Mouse (Mus musculus) right cerebral cortex, adult 2 months (tissue): ENCODE results near the gene Rad50.

Source experiments
- DNase-seq, 2 experiments: peaks; one replicate each; pipeline ENCODE4 v3.0.0; 2021 to 2022; ENCODE audit warnings: low spot score in 2 of 2

Rad50 gene

DNA sequence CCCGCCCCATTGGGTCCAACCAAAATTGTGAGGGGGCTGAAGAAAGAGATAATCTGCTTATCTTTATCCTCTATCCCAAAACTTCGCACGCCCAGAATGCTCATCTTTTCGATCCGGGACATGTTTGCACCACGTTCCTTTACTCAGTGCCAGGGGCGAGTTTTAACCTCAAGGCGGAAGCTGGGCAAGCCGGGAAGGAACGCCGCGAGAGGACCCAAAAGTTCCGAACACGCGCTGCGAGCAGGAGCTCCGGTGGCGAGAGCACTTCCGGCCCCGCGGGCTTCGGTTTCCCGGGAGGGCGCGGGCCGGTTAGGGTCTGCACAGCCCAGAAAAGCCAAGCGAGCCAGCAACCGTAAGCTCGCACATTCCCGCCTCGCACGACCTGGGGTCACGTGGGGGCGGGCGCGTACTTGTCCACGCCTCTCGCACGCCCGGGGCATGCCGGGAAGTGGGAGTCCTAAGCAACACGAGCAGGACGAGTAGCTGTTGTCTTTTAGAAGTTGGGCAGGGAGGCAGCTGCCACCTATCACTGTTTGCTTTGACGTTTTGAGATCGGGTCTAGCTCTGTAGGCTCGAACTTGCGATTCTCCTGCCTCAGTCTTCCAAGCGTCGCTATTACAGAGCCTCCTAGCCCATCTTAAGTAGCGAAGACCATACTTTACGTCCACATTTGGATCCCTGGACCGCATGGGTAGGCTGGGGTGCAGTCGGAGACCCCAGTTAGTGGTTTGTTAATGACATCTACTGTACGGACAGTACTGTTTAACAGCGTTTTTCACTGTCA is at the start of gene Rad50:
Rad50 (minus strand) TSS at position 386 of the 784 bp plus-strand sequence.
- DNase-seq, result peak; percentile 90 to 94

GRCm38 (mm10) chr11:53755011-53755595 is 48.0 kb upstream of the Rad50 start:
- no peak for DNase-seq

DNA sequence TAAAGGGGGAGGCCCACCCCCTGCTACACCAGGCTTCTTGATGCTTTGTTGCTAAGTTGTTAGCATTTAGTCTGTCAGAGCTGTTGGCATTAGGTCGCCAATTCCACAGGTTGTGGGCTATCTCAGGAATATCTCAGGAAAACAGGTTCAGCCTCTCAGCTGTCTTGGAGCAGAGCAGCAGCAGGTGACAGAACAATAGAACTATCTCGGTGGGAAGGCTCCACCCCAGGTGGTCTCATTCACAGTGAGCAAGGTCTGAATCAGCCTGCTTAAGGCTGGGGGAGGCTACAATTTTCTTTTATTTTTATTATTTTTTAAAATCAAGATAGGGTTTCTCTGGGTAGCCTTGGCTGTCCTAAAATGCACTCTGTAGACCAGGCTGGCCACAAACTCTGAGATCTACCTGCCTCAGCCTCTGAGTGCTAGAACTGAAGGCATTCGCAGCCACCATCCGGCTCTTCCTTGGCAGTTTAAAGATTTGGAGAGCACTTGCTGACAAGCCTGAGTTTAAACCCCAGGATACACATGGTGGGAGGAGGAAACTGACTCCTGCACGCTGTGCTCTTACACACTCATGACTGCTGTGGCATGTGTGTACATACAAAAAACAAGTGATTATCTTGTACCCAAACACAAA is 42.7 kb upstream of the Rad50 start:
- no peak for DNase-seq

- no peak for DNase-seq
Observed at GRCm38 (mm10) chr11:53749306-53749705, 42.2 kb upstream of the Rad50 start.

DNA sequence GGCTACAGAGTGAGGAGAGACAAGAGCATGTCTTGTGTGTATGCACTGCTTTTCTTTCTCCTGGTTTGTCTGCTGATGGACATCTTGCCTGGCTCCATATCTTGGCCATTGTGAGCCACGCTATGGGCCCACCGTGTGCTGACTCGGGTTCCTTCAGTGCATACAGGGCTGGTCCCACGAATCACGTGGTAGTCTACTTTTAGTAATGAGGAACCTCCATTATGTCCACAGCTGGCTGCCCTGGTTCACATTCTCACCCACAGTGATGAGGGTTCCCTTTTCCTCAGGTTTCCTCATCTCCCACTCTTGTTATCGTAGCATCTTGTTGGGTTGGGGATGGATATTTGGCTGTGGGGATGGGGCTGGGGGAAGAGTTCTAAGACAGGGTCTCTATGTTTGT is 41.5 kb upstream of the Rad50 start:
- DNase-seq, result no peak

GRCm38 (mm10) chr11:53747985-53748384 is 40.9 kb upstream of the Rad50 start:
- DNase-seq, result no peak

- no peak for DNase-seq
Observed at GRCm38 (mm10) chr11:53745260-53745659, 38.1 kb upstream of the Rad50 start.

- no peak for DNase-seq
Observed at GRCm38 (mm10) chr11:53742353-53742752, 35.2 kb upstream of the Rad50 start.

GRCm38 (mm10) chr11:53737573-53737946 is 30.4 kb upstream of the Rad50 start:
- peak; percentile 59 to 69 for DNase-seq

DNA sequence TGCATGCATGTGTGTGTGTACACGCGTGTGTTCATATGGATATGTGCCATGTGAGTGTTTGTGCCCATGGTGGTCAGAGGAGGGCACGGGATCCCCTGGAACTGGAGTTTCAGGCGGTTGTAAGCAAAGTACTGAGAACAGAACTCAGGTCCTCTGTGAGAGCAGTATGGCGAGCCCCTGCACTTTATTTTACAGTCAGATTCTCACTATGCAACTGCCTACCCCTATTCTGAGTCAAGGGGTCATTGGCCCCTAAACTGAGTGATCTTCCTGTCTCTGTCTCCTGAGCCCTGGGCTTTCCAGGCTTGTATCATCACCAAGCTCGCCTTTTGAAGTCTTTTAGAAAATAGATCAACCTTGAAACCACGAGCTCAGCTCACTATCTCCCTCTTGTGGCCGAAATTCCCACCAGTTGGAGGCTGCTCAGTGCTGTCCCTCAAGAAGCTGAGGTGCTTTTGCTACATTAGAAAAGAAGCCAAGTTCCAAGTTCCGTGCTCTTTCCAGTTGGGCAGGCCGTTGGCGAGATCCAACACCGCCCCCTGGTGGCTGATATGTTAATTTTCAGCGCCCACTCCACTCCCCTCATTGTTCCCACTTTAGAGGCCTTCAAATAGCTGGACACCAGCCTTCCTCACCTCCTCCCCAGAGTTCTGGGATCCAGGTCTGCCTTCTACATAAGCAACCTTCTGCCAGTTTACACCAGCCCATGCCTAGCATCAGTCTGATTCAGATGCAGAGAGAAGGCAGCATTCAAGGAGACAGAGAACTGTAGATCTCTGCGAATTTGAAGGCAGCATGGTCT is 29.9 kb upstream of the Rad50 start:
- peak; percentile 71 to 73 for DNase-seq

GRCm38 (mm10) chr11:53735682-53736245 is 28.6 kb upstream of the Rad50 start:
- peak; percentile 58 to 63 for DNase-seq

DNA sequence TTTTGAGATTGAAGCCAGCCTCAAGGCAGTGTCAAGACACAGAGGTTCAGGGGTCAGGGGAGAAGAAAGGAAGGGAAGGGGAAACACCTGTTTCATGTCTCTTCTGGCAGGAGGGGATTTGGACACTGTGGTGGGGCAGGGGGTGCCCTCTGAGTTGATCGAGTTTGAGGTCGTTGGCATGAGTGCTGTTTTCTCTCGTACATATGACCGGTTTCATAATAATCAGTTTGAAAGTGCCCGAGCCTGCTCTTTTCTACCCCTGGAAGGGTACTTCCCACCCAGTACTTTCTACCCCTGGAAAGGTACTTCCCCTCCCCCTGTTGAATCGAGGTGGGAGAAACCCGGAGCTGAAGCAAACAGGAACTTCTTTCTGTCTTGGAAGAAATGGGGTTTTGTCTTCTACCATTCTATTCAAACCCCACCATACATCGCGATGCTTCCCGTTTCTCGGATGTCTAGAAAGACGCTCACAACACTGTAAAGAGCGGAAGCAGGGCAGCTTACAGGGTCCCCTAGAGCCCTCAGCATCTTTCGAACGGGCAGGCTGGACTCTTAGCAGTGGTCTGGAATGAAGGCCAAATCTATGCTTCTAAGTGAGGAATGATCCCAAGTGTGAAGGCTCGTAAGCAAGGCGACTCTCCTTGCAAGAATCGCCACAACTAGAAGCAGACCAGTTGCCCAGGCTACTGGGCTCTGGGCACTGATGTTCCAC is 28.0 kb upstream of the Rad50 start:
- no peak for DNase-seq

GRCm38 (mm10) chr11:53734431-53734830 is 27.3 kb upstream of the Rad50 start:
- no peak for DNase-seq

GRCm38 (mm10) chr11:53733824-53734223 is 26.7 kb upstream of the Rad50 start:
- DNase-seq, result no peak

GRCm38 (mm10) chr11:53732244-53732643 is 25.1 kb upstream of the Rad50 start:
- DNase-seq, result no peak

GRCm38 (mm10) chr11:53731457-53731856 is 24.3 kb upstream of the Rad50 start:
- no peak for DNase-seq

DNA sequence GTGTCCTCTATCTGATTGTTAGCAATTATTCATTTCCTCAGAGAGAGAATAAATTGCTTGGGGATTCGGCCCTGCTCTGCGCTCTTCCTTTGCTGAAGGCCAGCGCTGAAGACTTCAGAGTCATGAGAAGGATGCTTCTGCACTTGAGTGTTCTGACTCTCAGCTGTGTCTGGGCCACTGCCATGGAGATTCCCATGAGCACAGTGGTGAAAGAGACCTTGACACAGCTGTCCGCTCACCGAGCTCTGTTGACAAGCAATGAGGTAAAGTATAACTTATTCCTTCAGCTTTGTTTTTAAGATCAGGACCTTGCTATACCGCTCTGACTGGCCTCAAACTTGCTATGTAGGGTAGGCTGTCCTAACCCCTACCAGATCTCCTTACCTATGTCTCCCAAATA is 13.6 kb upstream of the Rad50 start, which contains the start of gene Il5:
Il5 (plus strand) TSS at position 80 of the 400 bp plus-strand sequence.
- no peak for DNase-seq

DNA sequence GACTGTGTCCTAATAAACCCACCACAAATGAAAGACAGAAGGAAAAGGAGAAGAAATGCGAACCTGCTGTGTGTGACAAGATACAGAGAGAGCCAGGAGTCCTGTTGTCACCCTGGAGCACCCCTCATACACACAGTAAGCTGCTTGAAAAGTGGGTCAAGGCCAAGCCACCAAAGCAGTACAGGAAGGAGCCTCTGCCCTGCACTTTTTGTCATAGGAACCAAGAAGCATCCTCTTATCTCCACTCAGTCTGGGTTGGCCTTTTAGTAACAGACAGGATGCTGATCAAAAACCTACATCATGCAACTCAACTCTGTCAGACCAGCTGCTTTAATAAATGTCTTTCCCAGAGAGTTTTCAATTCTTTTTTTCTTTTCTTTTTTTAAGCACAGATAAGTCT is 12.6 kb upstream of the Rad50 start:
- DNase-seq, result no peak

DNA sequence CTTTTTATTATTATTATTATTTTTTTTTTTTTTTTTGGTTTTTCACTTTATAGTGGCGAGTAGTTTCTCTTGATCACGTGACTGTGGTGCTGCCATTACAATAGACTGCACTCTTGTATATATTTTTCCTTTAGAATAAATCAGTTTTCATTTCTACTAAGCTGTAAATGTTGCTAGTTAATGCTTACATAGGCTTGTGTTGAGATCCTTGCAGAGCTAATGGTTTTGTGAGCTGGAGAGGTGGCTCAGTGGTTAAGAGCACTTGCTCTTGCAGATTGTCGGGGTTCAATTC is 545 bp upstream of the Rad50 start:
- DNase-seq, result no peak

GRCm38 (mm10) chr11:53706236-53706933 is 734 bp downstream of the Rad50 start:
- DNase-seq, result peak in 1 of 2 experiments; percentile 29

- DNase-seq, result no peak
Observed at GRCm38 (mm10) chr11:53699351-53699750, 7.8 kb downstream of the Rad50 start.
